Mouse (Mus musculus) layer of hippocampus, adult 9-11 months (tissue): ENCODE data around the gene Lin37.
A peak's percentile ranks its signal among the peaks of the same experiment; 100 is the strongest.

ENCODE experiments used
- DNase-seq: peaks from one replicate; pipeline ENCODE4 v3.0.0; 2022

Gene Lin37

DNA sequence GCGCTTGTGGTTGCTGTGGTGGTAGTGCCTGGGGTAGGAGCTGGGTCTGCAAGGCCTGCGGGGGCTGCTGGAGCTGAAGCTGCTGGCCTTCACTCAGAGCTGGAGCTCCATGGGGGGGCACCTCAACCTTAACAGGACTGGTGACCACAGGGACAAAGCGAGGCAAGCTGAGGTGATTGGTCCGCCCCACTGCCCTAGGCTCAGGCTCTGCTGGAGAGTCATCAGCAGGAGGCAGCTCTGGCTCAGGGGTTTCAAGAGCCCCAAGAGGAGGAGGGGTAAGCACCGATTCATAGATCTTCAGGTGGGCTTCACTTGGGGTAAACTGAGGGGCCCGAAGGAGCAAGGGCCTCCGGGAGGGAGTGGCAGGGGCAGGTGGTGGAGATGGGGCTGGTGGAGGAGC, 25.5 kb upstream of the Lin37 start:
- no peak for DNase-seq

DNA sequence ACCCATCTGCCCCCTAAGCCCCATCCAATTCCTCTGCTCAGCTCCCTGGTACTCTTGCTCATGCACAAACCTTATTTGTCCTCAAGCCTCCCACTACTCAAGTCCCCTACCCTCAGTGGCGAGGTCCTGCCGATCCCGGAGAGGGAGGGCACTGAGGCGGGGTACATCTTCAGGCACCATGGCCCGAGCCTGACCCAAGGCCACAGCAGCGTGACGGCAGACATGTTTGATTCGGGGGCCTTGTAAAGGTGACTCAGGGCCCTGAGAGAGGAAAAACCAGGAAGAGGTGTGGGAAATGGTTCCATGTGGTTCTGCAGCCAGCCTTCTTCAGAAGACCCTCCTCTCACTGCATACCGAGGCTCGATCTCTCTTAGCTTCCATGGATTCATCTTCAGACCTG, 24.7 kb upstream of the Lin37 start:
- DNase-seq: no peak

DNA sequence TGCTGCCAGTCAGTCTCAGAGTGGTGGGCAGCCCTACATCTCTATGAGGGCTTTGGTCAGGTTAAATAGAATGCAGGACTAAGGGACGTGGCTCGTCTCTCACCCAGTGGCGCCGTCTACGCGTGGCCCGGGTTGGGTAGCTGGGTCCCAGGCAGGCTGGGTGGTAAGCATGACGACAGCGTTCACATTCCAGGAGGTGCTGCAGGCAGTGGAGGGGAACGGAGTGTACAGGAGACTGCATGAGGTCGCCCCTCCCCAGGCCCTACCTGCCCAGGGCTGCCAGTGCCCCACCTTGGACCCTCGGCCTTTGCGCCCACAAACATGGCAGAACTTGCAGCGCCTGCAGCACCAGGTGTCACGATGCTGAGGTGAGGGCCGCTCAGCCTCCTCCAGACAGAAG, 21.9 kb upstream of the Lin37 start:
- DNase-seq: no peak

DNA sequence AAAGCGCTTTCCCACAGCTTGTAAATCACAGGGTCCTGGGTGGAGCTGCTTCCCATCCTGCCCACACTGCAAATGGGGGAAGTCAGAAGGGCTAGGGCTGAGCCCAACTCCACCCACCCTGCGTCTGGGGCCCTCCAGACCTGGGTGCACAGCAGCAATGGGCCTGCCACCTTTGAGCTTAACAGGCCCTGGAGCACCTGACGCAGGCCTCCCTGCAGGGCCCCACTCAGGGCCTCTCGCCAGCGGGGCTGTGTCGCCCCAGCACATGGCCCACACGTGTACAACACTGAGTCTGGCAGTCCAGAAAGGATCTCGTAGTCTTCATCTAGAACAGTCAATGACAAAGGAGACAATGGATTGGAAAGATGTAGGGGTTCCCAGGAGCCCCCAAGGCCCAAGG, 20.3 kb upstream of the Lin37 start:
- DNase-seq: no peak

DNA sequence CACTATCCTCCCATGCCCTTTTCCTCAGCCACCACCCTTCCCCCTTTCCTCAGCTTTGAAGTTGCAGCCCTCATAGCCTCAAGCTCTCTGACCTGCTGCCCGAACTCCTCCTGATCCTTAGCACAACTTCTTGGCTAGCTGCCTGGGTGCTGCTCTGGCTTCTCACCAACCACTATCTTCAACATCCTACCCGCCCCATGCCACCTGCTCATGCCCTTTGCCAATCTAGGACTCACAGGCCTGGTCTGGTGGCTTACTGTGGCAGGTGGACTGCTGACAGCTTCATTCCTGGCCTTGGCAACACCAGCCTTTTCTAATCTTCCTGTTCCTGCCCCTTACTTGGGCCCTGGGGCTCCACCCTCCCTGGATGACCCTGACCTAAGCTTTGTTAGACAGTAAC, 13.3 kb upstream of the Lin37 start:
- DNase-seq: no peak

DNA sequence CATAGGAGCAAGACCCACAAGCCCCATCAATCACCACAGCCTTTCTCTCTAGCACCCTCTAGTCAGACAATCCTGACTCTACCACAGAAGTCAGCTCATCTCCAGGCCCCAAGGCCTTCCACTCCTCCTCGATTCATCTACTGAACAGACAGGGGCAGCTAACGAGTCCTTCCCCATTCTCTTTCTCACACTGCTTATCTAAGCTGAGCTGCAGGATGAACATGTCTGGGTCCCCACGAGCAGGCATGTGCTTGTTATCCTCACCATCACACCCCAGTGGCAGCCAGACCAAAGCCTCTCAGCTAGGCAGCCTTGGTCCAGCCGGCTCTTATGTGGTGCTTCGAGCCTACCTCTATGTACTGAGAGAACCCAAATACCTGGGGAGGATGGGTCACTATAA, 12.8 kb upstream of the Lin37 start:
- DNase-seq: no peak

DNA sequence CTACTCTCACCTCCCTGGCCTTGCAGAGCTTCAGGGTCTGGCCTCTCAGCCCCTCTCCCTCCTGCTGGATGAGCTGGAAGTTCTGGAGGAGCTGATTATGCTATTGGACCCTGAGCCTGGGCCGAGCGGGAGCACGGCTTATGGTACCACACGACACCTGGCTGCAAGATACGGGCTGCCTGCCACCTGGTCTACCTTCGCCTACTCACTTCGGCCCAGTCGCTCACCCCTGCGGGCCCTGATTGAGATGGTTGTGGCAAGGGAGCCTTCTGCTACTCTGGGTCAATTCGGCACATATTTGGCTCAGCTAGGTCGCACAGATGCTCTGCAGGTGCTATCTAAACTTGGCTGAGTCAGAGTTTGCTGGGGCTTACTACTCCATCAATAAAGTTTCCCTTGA, 7.9 kb upstream of the Lin37 start:
- no peak for DNase-seq

DNA sequence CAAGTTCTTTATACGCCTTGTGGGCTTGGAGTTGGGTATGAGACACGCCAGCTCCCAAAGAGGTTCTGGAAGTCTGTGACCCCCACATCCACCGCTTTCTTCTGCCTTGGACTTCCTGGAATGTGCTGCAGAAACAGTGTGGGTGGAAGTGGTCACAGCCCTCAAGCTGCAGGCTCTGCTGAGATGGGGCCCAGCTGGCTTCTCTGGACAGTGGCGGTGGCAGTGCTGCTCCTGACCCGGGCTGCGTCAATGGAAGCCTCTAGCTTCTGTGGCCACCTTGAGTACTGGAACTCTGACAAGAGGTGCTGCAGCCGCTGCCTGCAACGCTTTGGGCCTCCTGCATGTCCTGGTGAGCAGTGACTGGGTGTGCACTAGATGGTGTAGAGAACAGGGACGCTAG, 6.4 kb upstream of the Lin37 start:
- no peak for DNase-seq

DNA sequence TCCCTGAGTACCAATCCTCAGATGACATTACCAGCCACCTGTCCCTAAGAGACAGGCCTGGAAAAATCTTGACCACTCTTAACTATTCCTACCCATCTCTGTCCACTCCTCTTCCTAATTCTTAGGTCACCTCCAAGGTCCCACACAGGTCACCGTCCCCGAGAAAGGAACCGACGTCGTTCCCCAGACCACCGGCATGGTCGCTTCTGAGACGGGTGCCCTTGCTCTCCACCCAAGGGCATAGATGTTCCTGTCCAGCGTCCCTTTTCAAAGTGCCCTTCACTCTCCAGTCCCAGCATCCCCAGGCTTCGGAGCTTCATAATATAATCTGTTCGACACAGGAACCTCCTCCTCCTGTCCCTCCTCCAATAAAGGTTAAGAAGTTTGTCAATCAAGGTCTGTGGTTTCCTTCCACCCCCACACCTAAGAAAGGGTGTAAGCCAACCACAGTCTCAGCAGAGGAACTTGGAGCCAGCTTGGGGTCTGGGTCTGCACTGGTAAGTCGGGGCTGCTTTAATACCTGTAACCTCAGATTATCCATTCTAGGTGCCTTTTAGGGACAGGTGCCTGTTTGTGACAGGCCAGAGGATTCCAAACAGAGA, 5.4 kb upstream of the Lin37 start, which contains the start of gene Igflr1:
Gene Igflr1, plus strand, starts transcription at position 458 of the 602 bp plus-strand sequence.
- no peak for DNase-seq

DNA sequence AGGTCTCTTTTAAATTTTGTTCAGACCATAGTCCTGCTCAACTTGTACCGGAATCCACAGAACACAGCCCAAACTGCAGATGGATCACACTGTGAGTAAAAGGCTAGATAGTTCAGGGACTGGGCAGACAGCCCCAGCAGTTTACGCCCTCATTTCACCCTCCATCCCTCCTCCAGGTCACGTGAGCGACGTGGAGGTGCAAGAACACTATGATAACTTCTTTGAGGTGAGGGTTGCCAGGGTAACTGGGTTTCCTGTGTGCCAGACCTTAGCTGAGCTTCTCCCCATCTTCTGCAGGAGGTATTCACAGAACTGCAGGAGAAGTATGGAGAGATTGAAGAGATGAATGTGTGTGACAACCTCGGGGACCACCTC, 4.3 kb upstream of the Lin37 start:
- DNase-seq: no peak

DNA sequence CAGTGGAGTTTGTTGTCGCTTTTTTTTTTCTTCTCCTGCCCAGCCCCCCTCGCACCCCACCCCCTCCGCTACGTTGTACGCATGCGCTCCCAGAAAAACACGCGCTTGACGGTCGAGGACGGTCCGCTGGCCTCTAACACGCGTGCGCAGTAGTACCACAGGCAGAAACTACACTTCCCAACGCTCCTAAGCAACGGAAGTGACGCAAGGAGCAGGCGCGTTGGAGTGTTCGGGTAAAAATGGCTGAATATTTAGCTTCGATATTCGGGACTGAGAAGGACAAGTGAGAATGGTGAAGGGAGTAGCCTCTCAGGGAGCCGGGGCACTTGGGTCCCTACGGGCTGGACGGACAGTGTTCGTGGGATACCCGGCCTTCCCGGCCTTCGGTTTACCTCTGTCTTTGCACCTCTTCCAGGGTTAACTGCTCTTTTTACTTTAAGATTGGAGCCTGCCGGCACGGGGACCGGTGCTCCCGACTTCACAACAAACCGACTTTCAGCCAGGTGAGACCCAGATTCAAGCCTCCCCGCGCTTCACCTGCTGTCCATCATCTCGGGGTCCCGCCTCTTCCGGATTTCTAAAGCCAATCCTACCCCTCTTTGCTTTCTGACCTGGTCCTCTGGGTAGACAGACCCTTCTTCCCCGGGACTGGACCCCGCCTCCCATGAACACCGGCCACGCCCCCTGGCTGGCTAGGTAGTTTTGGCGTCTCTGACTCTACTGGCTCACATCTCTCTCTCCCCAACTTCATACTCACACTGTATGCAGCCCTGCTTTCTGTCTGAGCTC, 3.7 kb upstream of the Lin37 start, which contains the start of the genes U2af1l4, Gm49396 and Psenen:
Gene U2af1l4, plus strand, starts transcription at position 185 of the 789 bp plus-strand sequence.
Gene Gm49396, plus strand, starts transcription at position 228 of the 789 bp plus-strand sequence.
Gene Psenen, minus strand, starts transcription at position 511 of the 789 bp plus-strand sequence.
- peak; percentile 97 for DNase-seq

DNA sequence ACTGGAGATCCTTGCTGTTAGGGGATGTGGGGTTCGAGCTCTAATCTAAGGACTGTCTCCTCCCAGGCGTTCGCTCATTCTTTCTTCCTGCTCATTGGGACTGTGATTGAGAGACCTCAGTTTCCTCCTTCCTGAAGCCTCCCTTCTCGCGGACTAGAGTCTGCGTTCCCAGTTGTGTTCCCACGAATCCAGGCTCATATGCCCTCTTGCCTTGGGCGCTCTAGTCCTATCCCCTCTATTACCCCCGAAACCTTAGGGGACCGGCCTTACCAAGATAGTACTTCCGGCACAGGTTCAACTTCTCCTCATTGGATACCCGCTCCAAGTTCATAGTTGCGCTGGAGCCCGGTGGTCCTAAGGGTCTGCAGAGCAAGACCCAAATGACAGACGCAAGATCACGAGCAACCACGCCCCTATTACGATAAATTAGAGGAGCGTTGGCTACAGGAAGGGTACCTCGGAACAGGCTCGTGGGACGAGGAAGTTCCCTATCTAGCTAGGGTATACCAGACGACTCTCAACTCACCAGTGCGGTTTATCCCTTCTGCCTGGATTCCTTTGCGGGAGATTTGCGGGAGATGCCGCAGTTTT, 3.0 kb upstream of the Lin37 start:
- DNase-seq: no peak

DNA sequence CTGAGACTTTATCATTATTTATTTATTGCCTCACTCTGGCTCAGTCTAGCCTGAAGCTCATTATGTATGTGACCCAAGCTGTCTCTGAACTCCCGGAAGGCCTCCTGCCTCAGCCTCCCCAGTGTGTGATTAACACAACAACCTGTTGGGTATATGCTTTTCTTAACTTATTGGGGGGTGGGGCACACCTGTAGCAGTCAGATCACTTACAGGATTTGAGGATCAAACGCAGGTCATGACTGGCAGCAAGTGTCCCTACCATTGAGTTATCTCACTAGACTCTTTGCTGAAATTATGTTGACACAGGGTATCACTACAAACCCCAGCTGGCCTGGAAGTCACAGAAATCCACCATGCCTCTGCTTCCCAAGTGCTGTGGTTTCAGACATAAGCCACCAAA, 658 bp upstream of the Lin37 start:
- no peak for DNase-seq

DNA sequence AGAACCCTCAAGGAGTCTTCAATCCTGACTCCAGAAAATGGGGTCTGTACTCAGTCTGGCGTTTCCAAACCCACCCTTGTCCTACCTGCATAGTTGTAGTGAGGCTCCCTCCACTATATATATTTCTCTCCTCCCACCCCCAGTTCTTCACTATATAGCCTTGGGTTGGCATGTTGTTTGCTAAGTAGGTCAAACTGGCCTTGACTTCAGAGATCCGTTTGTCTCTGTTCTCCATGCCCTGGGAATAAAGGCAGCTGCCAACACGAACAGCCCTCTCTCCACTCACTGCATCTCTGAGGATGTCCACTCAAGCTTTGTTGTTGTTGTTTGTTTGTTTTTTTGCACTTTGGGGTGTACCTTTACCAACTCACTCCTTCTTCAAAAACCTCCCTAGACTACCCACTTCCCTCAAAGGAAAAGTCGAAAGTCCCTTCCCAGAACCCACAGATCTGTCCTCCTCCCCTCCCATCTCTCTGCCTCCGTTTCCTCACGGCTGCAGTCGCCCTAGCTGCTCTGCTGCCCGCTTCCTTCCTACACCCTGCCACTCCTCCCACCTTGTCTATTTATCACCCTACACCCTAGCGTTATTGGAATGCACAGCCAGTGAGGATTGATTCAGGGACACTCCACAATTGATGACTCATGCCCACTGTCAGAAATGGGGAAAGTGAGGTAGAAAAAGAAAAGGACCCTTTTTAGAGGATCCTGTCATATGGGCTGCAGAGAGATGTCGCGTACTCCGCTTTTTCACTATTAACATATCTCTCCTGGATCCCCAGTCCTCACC, 789 bp downstream of the Lin37 start:
- DNase-seq: no peak

DNA sequence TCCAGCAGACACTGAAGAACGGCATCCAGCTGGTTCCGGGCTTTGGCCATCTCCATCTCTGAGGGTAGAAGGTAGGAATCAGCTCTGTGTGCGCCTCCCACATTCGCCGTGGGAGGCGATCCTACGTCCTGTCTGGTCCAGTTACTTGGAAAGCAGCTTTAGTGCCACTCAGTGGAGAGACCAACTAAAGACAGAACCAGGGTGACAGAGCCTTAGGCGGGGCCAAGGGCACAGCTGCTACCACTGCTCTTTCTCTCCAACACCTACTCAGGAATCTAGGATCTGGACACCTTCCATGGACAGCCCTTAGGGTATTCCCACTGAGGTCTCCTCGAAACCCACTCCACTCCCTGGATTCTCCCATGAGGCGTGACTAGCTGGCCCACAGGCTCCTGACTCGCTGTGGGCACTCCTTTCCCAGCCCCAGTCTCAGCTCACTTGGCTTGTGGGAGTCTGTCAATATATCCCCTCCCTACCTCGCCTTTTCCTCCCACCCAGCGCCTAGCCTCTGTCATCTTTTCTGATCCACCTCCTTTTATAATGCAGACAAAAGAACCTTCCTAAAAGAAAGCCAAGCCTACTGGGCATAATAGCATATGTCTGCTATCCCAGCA, 1.6 kb downstream of the Lin37 start:
- DNase-seq: no peak

DNA sequence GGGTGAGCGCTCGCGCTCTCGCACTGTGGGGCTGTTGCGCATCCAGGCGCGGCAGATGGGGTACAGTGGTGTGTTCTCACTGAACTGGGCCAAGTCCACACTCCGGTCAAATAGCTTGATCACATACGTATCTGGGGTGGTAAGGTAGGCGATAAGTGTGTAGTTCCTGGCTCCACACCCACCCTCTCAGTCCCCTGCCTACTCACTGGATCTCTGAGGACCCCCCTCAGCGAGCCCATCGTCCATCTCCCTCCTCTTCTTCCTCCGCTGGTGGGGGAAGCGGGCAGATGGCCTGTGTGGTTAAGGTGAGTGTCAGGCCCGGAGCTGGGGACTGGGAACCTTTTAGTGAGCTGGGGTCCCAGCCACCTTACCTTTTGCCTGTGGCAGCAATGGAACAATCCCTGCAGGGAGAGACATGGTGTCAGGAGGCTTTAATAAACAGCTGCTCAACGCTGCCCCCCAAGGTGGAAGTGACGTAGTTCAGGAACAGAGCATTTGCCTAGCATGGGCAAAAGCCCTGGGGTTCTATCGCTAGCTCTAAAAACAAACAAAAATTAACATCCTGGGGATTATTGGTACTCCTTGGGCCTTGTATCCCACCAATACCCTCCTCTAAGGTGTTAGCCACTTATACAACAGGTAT, 2.6 kb downstream of the Lin37 start:
- DNase-seq: no peak

DNA sequence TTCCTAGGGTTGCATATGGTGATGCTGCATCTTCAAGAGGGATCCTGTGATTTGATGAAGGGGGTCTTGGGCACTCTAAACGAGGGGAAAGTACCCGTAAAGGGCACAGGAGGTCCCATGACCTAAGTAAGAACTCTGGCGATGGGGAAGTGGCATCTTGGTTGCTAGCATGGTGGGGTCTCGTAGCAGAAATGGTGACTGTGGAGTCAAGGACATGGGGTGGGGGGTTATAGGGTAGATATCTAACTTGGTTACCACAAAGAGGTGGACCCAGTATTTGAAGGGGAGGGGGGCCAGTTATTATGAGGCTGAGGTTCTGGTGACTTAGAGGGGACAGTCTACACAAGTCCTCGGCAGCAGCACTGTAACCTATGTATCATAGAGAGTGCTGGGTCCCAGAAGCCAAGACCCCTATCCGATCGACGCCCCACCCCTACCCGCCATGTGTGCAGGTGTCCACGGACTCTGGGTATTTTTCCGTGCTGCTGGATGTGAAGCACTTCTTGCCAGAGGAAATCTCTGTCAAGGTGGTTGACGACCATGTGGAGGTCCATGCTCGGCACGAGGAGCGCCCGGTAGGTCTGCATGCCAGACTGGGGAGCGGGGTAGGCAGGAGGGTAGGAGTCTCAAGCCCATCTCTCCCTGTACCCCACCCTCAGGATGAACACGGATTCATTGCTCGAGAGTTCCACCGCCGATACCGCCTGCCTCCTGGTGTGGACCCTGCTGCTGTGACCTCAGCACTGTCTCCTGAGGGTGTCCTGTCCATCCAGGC, 5.6 kb downstream of the Lin37 start:
- DNase-seq: no peak

DNA sequence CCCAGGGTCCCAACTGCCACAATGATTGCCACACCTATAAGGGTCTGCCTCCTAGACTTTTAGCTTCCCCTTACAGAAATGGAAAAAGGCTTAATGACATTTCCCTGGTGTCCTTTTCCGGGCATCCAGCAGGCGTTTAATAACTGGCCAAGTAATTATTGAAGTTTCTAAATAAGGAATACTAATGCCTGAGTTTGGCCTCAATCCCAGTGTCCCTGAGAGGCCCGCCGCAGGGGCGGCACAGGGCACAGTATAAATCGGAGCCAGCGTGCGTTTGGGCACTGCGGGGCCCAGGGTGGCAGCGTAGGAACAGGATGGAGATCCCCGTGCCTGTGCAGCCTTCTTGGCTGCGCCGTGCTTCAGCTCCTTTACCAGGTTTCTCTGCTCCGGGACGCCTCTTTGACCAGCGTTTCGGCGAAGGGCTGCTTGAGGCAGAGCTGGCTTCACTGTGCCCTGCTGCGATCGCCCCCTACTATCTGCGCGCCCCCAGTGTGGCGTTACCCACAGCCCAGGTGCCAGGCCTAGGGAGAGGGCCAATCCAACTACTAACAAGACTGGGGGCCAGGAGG, 6.5 kb downstream of the Lin37 start:
- DNase-seq: no peak

DNA sequence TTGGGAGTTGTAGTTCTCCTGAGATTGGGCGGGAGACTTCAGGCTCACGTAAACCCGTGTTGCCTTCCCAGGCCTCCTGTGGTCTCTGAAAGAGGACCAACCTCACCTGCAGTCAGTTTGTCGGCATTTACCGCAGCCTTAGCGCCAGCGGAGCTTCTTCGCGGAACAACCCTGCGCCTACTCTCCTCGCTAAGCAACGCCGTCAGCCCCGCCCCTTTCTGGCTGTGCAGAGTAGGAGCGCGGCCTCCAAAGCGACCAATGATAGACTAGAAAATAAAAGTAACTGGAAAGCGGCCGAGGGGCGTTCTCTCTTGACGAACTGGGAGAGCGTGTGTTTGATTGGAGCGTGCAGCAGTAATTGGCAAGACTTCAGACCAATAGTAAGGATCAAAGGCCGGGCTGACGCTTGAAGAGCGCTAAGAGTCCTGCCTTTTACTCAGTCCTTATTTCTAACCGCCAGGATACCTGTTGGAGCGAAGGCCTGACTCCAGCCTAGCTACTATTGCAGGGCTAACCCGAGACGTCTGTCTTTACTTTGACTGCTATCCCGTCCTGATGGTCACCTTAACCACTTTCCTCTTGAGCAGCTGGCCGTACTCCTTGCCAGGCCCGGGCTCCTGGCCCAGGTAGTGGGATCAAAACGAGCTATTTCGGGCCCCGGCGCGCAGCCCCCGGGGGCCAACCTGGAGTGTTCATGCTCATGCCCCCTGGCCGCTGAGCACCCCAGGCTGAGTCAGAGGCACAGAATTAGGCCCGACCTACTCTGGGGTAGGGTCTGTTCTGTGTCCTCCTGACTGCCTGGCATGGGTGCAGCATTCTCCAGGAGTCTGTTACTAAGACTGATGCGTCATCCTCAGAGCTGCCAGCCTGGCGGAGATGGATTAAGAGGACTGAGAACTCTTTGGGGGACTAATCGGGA, 7.3 kb downstream of the Lin37 start, which contains the start of the genes Hspb6 and Proser3:
Gene Hspb6, plus strand, starts transcription at position 77 of the 919 bp plus-strand sequence.
Gene Proser3, minus strand, starts transcription at position 198 of the 919 bp plus-strand sequence.
- DNase-seq: peak; percentile 99
